Mouse (Mus musculus): ENCODE data around the gene Polr3gl. TPM values are rescaled to one million over a fixed set of nuclear protein-coding genes. Genes with fewer than 3 reads are reported as not detected.

Polr3gl gene
- polyA plus RNA-seq, 1 experiment, result 72.3 TPM

- WGBS, result 42% methylated on average over 6 of the region's 6 CpGs
- no peak overlapping the region for H3K4me3 ChIP-seq (replicated peaks; ENCODE audit: control insufficient read depth, low read depth, low read length)
- no peak overlapping the region for H3K27ac ChIP-seq (ENCODE audit: control insufficient read depth, insufficient read depth, low read depth, low read length, poor library complexity)
These were observed 1.7 kb upstream of the Polr3gl start for GRCm38 (mm10) chr3:96595661-96596060.

GRCm38 (mm10) chr3:96594851-96595250, 870 bp upstream of the Polr3gl start:
- Histone ChIP-seq H3K4me3 (replicated peaks; ENCODE audit: control insufficient read depth, low read depth, low read length) (no peak overlapping the region), H3K4me1 (ENCODE audit: control insufficient read depth, insufficient read depth, low read length) (no peaks in the 10 kb centered on the region; the same call in 1 of the 2 replicates), H3K27ac (ENCODE audit: control insufficient read depth, insufficient read depth, low read depth, low read length, poor library complexity) (no peak overlapping the region)
- TF ChIP-seq POLR2A (IDR thresholded peaks at IDR 0.05; ENCODE audit: borderline replicate concordance, control insufficient read depth, low read depth, low read length), result no peak
- no peak for TF ChIP-seq CTCF (IDR thresholded peaks at IDR 0.05; ENCODE audit: control insufficient read depth, insufficient read depth, low read length)
- 97% methylated on average over 5 of the region's 5 CpGs for WGBS

More at GRCm38 (mm10) chr3:96595661-96596060, 1.7 kb upstream of the Polr3gl start:
- H3K4me1 ChIP-seq (ENCODE audit: control insufficient read depth, insufficient read depth, low read length), result no peaks in the 10 kb centered on the region; the same call in 1 of the 2 replicates
- TF ChIP-seq POLR2A (IDR thresholded peaks at IDR 0.05; ENCODE audit: borderline replicate concordance, control insufficient read depth, low read depth, low read length), result no peak

- no peak for TF ChIP-seq CTCF (IDR thresholded peaks at IDR 0.05; ENCODE audit: control insufficient read depth, insufficient read depth, low read length)
- TF ChIP-seq POLR2A (IDR thresholded peaks at IDR 0.05; ENCODE audit: borderline replicate concordance, control insufficient read depth, low read depth, low read length), result no peak
- Histone ChIP-seq H3K4me3 (replicated peaks; ENCODE audit: control insufficient read depth, low read depth, low read length) (peak overlapping the region; percentile 83), H3K4me1 (ENCODE audit: control insufficient read depth, insufficient read depth, low read length) (no peaks in the 10 kb centered on the region; the same call in 1 of the 2 replicates), H3K27ac (ENCODE audit: control insufficient read depth, insufficient read depth, low read depth, low read length, poor library complexity) (no peak overlapping the region; the same call in 1 of the 2 replicates)
- WGBS, result 2% methylated on average over 10 of the region's 10 CpGs
These were observed 607 bp downstream of the Polr3gl start for GRCm38 (mm10) chr3:96593374-96593773.

- 82% methylated on average over 4 of the region's 4 CpGs for WGBS
- Histone ChIP-seq H3K4me3 (replicated peaks; ENCODE audit: control insufficient read depth, low read depth, low read length) (no peak overlapping the region), H3K27ac (ENCODE audit: control insufficient read depth, insufficient read depth, low read depth, low read length, poor library complexity) (no peak overlapping the region), H3K4me1 (ENCODE audit: control insufficient read depth, insufficient read depth, low read length) (no peaks in the 10 kb centered on the region)
- TF ChIP-seq CTCF (IDR thresholded peaks at IDR 0.05; ENCODE audit: control insufficient read depth, insufficient read depth, low read length), result no peak
- TF ChIP-seq POLR2A (IDR thresholded peaks at IDR 0.05; ENCODE audit: borderline replicate concordance, control insufficient read depth, low read depth, low read length), result no peak
These were observed 3.3 kb downstream of the Polr3gl start for GRCm38 (mm10) chr3:96590657-96591056.

- WGBS, result 84% methylated on average over 5 of the region's 5 CpGs
These were observed 10.6 kb downstream of the Polr3gl start for GRCm38 (mm10) chr3:96583386-96583785.

GRCm38 (mm10) chr3:96581771-96582515, 12.0 kb downstream of the Polr3gl start:
- TF ChIP-seq CTCF (IDR thresholded peaks at IDR 0.05; ENCODE audit: control insufficient read depth, insufficient read depth, low read length) (no peak), POLR2A (IDR thresholded peaks at IDR 0.05; ENCODE audit: borderline replicate concordance, control insufficient read depth, low read depth, low read length) (no peak)
- WGBS, result 85% methylated on average over 16 of the region's 16 CpGs
- no peak overlapping the region for H3K4me3 ChIP-seq (replicated peaks; ENCODE audit: control insufficient read depth, low read depth, low read length)
- no peaks in the 10 kb centered on the region; the same call in 1 of the 2 replicates for H3K4me1 ChIP-seq (ENCODE audit: control insufficient read depth, insufficient read depth, low read length)
- H3K27ac ChIP-seq (ENCODE audit: control insufficient read depth, insufficient read depth, low read depth, low read length, poor library complexity), result no peak overlapping the region

More at GRCm38 (mm10) chr3:96583386-96583785, 10.6 kb downstream of the Polr3gl start:
- no peak overlapping the region for H3K4me3 ChIP-seq (replicated peaks; ENCODE audit: control insufficient read depth, low read depth, low read length)
- H3K4me1 ChIP-seq (ENCODE audit: control insufficient read depth, insufficient read depth, low read length), result no peaks in the 10 kb centered on the region
- TF ChIP-seq CTCF (IDR thresholded peaks at IDR 0.05; ENCODE audit: control insufficient read depth, insufficient read depth, low read length), result no peak
- TF ChIP-seq POLR2A (IDR thresholded peaks at IDR 0.05; ENCODE audit: borderline replicate concordance, control insufficient read depth, low read depth, low read length), result no peak
- H3K27ac ChIP-seq (ENCODE audit: control insufficient read depth, insufficient read depth, low read depth, low read length, poor library complexity), result no peak overlapping the region

- WGBS, result 79% methylated on average over 6 of the region's 6 CpGs
- Histone ChIP-seq H3K4me3 (replicated peaks; ENCODE audit: control insufficient read depth, low read depth, low read length) (no peak overlapping the region), H3K27ac (ENCODE audit: control insufficient read depth, insufficient read depth, low read depth, low read length, poor library complexity) (no peak overlapping the region), H3K4me1 (ENCODE audit: control insufficient read depth, insufficient read depth, low read length) (no peaks in the 10 kb centered on the region; the same call in 1 of the 2 replicates)
- no peak for TF ChIP-seq POLR2A (IDR thresholded peaks at IDR 0.05; ENCODE audit: borderline replicate concordance, control insufficient read depth, low read depth, low read length)
- no peak for TF ChIP-seq CTCF (IDR thresholded peaks at IDR 0.05; ENCODE audit: control insufficient read depth, insufficient read depth, low read length)
These were observed 12.8 kb downstream of the Polr3gl start for GRCm38 (mm10) chr3:96581141-96581540.

- peak overlapping the region; percentile 33 for H3K4me3 ChIP-seq (replicated peaks; ENCODE audit: control insufficient read depth, low read depth, low read length)
- H3K4me1 ChIP-seq (ENCODE audit: control insufficient read depth, insufficient read depth, low read length), result no peaks in the 10 kb centered on the region; the same call in 1 of the 2 replicates
- H3K27ac ChIP-seq (ENCODE audit: control insufficient read depth, insufficient read depth, low read depth, low read length, poor library complexity), result no peak overlapping the region
- under 1% methylated on average over 16 of the region's 16 CpGs for WGBS
- TF ChIP-seq POLR2A (IDR thresholded peaks at IDR 0.05; ENCODE audit: borderline replicate concordance, control insufficient read depth, low read depth, low read length), result peak; percentile 49; the same call in 1 of the 2 replicates
- TF ChIP-seq CTCF (IDR thresholded peaks at IDR 0.05; ENCODE audit: control insufficient read depth, insufficient read depth, low read length), result peak; percentile 100
These were observed 14.0 kb downstream of the Polr3gl start for GRCm38 (mm10) chr3:96579885-96580454.

Data from bone marrow, adult 2 months (tissue).